Mouse (Mus musculus) intestine, embryonic 16.5 days (tissue): ENCODE data around the gene Rps6kb2. TPM values are rescaled to one million over a fixed set of nuclear protein-coding genes. Genes with fewer than 3 reads are reported as not detected.

Experiments used
- ATAC-seq: fragments of 200-750 bp; cut with Nextera tagmentation; 2 replicates; pipeline ENCODE4 v1.8.0; 2017; ENCODE audit warnings: moderate TSS enrichment, moderate library complexity
- H3K27ac ChIP-seq: fragments of 300-500 bp; sonication (generic); 2 replicates; pipeline ENCODE4 v1.5.1; 2014; ENCODE audit warnings: mild to moderate bottlenecking, low read length
- H3K27me3 ChIP-seq: fragments of 300-500 bp; sonication (generic); replicated peaks from 2 replicates; pipeline ENCODE4 v1.6.1; 2014; ENCODE audit warnings: low read length, control low read depth, mixed read lengths; ENCODE audit not compliant: control insufficient read depth, insufficient read depth
- H3K36me3 ChIP-seq: fragments of 300-500 bp; sonication (generic); 2 replicates; pipeline ENCODE4 v1.6.1; 2014; ENCODE audit warnings: low read length, control low read depth; ENCODE audit not compliant: control insufficient read depth, insufficient read depth
- H3K4me1 ChIP-seq: fragments of 300-500 bp; sonication (generic); 2 replicates; pipeline ENCODE4 v1.6.1; 2014; ENCODE audit warnings: low read length, control low read depth, mixed read lengths; ENCODE audit not compliant: control insufficient read depth, insufficient read depth
- H3K4me2 ChIP-seq: fragments of 300-500 bp; sonication (generic); 2 replicates; pipeline ENCODE4 v1.6.1; 2014; ENCODE audit warnings: low read depth, low read length, control low read depth
- H3K4me3 ChIP-seq: fragments of 300-500 bp; sonication (generic); 2 replicates; pipeline ENCODE4 v1.5.1; 2014; ENCODE audit warnings: mild to moderate bottlenecking, low read length
- H3K9ac ChIP-seq: fragments of 300-500 bp; sonication (generic); 2 replicates; pipeline ENCODE4 v1.6.1; 2014; ENCODE audit warnings: low read depth, low read length
- H3K9me3 ChIP-seq: fragments of 300-500 bp; sonication (generic); 2 replicates; pipeline ENCODE4 v1.6.1; 2016; ENCODE audit warnings: low read length, control low read depth; ENCODE audit not compliant: control insufficient read depth
- WGBS: fragments of 180-500 bp; shearing (Covaris S2); extraction: QIAGEN DNeasy Blood & Tissue Kit; methylation state at CpG from one replicate; pipeline ENCODE4 v1.1.7; 2014; 5-methylcytosine and 5-hydroxymethylcytosine counted together
- polyA plus RNA-seq: library from polyadenylated mRNA; unstranded; fragments of >200 nt; fragmentation: Nextera tagmentation; extraction: Ambion mirVana; gene quantifications from 2 replicates; pipeline ENCODE4 v1.2.1, GENCODE M21; 2015

Gene Rps6kb2
- polyA plus RNA-seq, 1 experiment from 2014 or later = 49.7 TPM

GRCm38 (mm10) chr19:4175368-4175947 is 12.3 kb upstream of the Rps6kb2 start, which contains the start of gene Carns1:
Gene Carns1 (minus strand): TSS chr19:4175479.
- H3K27ac ChIP-seq = no peak within 1 kb of the TSS
- H3K4me2 ChIP-seq = peak within 1 kb of the TSS; percentile 55
- peak; percentile 84 for ATAC-seq
- H3K9ac ChIP-seq = peak within 1 kb of the TSS; percentile 48
- peaks cover 15% of the 10 kb centered on the region for H3K4me1 ChIP-seq
- no peaks in the 10 kb centered on the region for H3K9me3 ChIP-seq
- H3K4me3 ChIP-seq = peak within 1 kb of the TSS; percentile 3; the same call in 1 of the 2 replicates
- 5% methylated on average over 11 of the region's 11 CpGs for WGBS
- H3K36me3 ChIP-seq = no peaks in the 10 kb centered on the region
- H3K27me3 ChIP-seq = no peaks in the 10 kb centered on the region

GRCm38 (mm10) chr19:4172925-4173324 is 9.8 kb upstream of the Rps6kb2 start:
- Histone ChIP-seq H3K4me1 (peaks cover 20% of the 10 kb centered on the region), H3K9ac (0 out of 2 replicates have a peak overlapping the region, but pooled peaks have one; percentile 5), H3K36me3 (no peaks in the 10 kb centered on the region), H3K4me2 (no peak overlapping the region), H3K9me3 (no peaks in the 10 kb centered on the region), H3K27me3 (no peaks in the 10 kb centered on the region), H3K27ac (no peak overlapping the region), H3K4me3 (no peak overlapping the region)
- 64% methylated on average over 11 of the region's 11 CpGs for WGBS
- no peak for ATAC-seq

- 58% methylated on average over 13 of the region's 13 CpGs for WGBS
- H3K27me3 ChIP-seq = no peaks in the 10 kb centered on the region
- H3K4me2 ChIP-seq = no peak overlapping the region
- H3K4me3 ChIP-seq = no peak overlapping the region
- no peak for ATAC-seq
- H3K36me3 ChIP-seq = no peaks in the 10 kb centered on the region
- peak overlapping the region; percentile 22; the same call in 1 of the 2 replicates for H3K9ac ChIP-seq
- H3K27ac ChIP-seq = no peak overlapping the region
- no peaks in the 10 kb centered on the region for H3K9me3 ChIP-seq
- peaks cover 20% of the 10 kb centered on the region for H3K4me1 ChIP-seq
Observed at GRCm38 (mm10) chr19:4171393-4172290, 8.5 kb upstream of the Rps6kb2 start.

GRCm38 (mm10) chr19:4170723-4171392 is 7.7 kb upstream of the Rps6kb2 start:
- Histone ChIP-seq H3K4me3 (no peak overlapping the region), H3K27ac (no peak overlapping the region), H3K4me1 (peaks cover 19% of the 10 kb centered on the region), H3K9me3 (no peaks in the 10 kb centered on the region), H3K9ac (0 out of 2 replicates have a peak overlapping the region, but pooled peaks have one; percentile 22), H3K36me3 (no peaks in the 10 kb centered on the region), H3K4me2 (no peak overlapping the region), H3K27me3 (no peaks in the 10 kb centered on the region)
- WGBS = 91% methylated on average over 10 of the region's 10 CpGs
- ATAC-seq = no peak

- H3K4me3 ChIP-seq = peak overlapping the region; percentile 54
- no peaks in the 10 kb centered on the region for H3K9me3 ChIP-seq
- H3K4me1 ChIP-seq = peaks cover 9% of the 10 kb centered on the region
- no peaks in the 10 kb centered on the region for H3K36me3 ChIP-seq
- 2% methylated on average over 27 of the region's 27 CpGs for WGBS
- H3K27ac ChIP-seq = peak overlapping the region; percentile 83
- no peaks in the 10 kb centered on the region for H3K27me3 ChIP-seq
- ATAC-seq = peak; percentile 68
- H3K9ac ChIP-seq = peak overlapping the region; percentile 82
- peak overlapping the region; percentile 65 for H3K4me2 ChIP-seq
Observed at GRCm38 (mm10) chr19:4169810-4170209, 6.7 kb upstream of the Rps6kb2 start.

- Histone ChIP-seq H3K27me3 (no peaks in the 10 kb centered on the region), H3K27ac (peak overlapping the region; percentile 83), H3K4me3 (peak overlapping the region; percentile 54), H3K36me3 (no peaks in the 10 kb centered on the region), H3K9me3 (no peaks in the 10 kb centered on the region), H3K4me1 (peaks cover 9% of the 10 kb centered on the region), H3K4me2 (peak overlapping the region; percentile 65), H3K9ac (peak overlapping the region; percentile 82)
- peak; percentile 97 for ATAC-seq
- under 1% methylated on average over 43 of the region's 43 CpGs for WGBS
Observed at GRCm38 (mm10) chr19:4169378-4169784, 6.2 kb upstream of the Rps6kb2 start.

- H3K27me3 ChIP-seq = no peaks in the 10 kb centered on the region
- no peaks in the 10 kb centered on the region for H3K9me3 ChIP-seq
- H3K4me2 ChIP-seq = no peak overlapping the region
- no peak overlapping the region for H3K4me3 ChIP-seq
- H3K9ac ChIP-seq = no peak overlapping the region
- H3K27ac ChIP-seq = no peak overlapping the region
- no peak for ATAC-seq
- H3K4me1 ChIP-seq = peaks cover 21% of the 10 kb centered on the region
- no peaks in the 10 kb centered on the region for H3K36me3 ChIP-seq
- 78% methylated on average over 9 of the region's 9 CpGs for WGBS
Observed at GRCm38 (mm10) chr19:4166678-4167476, 3.7 kb upstream of the Rps6kb2 start.

- Histone ChIP-seq H3K27me3 (no peaks in the 10 kb centered on the region), H3K27ac (no peak overlapping the region), H3K4me2 (no peak overlapping the region), H3K4me1 (peaks cover 12% of the 10 kb centered on the region), H3K36me3 (no peaks in the 10 kb centered on the region; the same call in 1 of the 2 replicates), H3K4me3 (no peak overlapping the region), H3K9ac (no peak overlapping the region), H3K9me3 (no peaks in the 10 kb centered on the region)
- 72% methylated on average over 2 of the region's 2 CpGs for WGBS
- ATAC-seq = no peak
Observed at GRCm38 (mm10) chr19:4164721-4165120, 1.6 kb upstream of the Rps6kb2 start.
